Mouse (Mus musculus) kidney, adult 2 months (tissue): ENCODE results near the gene Dvl2. TPM values are rescaled to one million over a fixed set of nuclear protein-coding genes. Genes with fewer than 3 reads are reported as not detected.

ENCODE experiments used
- DNase-seq: peaks from one replicate; pipeline ENCODE4 v3.0.0; 2021
- H3K27ac ChIP-seq: fragments of 200-500 bp; 2 replicates; pipeline ENCODE4 v1.5.1; 2012; ENCODE audit warnings: low read depth, low read length, control low read depth, inconsistent platforms; ENCODE audit not compliant: insufficient read depth
- H3K27me3 ChIP-seq: fragments of 200-500 bp; replicated peaks from 2 replicates; pipeline ENCODE4 v1.6.1; 2012; ENCODE audit warnings: mild to moderate bottlenecking, moderate library complexity, low read length, inconsistent platforms; ENCODE audit not compliant: control insufficient read depth, insufficient read depth
- H3K36me3 ChIP-seq: fragments of 200-500 bp; 2 replicates; pipeline ENCODE4 v1.6.1; 2012; ENCODE audit warnings: mild to moderate bottlenecking, moderate library complexity, low read length, inconsistent platforms; ENCODE audit not compliant: control insufficient read depth, insufficient read depth
- H3K4me1 ChIP-seq: fragments of 200-500 bp; 2 replicates; pipeline ENCODE4 v1.6.1; 2011; ENCODE audit warnings: low read length; ENCODE audit not compliant: control insufficient read depth, insufficient read depth
- H3K4me3 ChIP-seq: fragments of 200-500 bp; 2 replicates; pipeline ENCODE4 v1.5.1; 2011; ENCODE audit warnings: mild to moderate bottlenecking, low read depth, low read length, control low read depth; ENCODE audit not compliant: insufficient read depth
- CTCF ChIP-seq: fragments of 200-500 bp; conservative IDR thresholded peaks from 2 replicates; pipeline ENCODE4 v1.5.1; 2011; ENCODE audit warnings: low read depth, mild to moderate bottlenecking, control low read depth, low read length, moderate library complexity, mixed read lengths; ENCODE audit not compliant: insufficient read depth, insufficient read length
- POLR2A ChIP-seq: fragments of 200-500 bp; IDR thresholded peaks from one replicate; pipeline ENCODE4 v1.6.1; 2011; ENCODE audit warnings: low read depth, low read length, control low read depth
- WGBS: fragments of 180-500 bp; shearing (Covaris S2); methylation state at CpG from one replicate; pipeline ENCODE4 v1.1.7; 2018; 5-methylcytosine and 5-hydroxymethylcytosine counted together
- polyA plus RNA-seq: library from polyadenylated mRNA; depleted of rRNA; stranded (reverse); fragments of >200 nt; gene quantifications from 2 replicates; pipeline ENCODE4 v1.2.3, GENCODE M21; 2012; rRNA removed

Gene Dvl2
- polyA plus RNA-seq, 1 experiment: 8.5 TPM

DNA sequence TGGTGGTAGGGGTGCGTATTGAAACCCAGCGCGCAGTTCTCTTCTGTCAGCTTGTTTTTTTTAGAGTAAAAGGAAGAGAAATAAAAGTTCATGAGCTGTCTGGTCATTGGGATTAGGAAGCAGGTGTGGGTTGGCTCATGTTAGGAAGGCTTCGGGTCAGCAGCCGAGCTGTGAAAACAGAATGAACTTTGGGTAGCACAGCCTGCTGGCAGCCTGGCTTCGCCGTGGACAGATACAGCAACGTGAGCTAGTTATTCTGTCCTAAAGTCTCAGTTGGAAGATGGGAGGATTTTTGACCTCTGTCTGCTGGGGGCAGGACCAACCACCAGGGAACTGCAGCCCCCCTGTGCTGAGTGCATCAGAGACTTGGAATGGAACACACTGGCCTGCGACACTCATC, 57.4 kb downstream of the Dvl2 start:
- TF ChIP-seq POLR2A (no peak), CTCF (no peak)
- WGBS: 62% methylated on average over 9 of the region's 9 CpGs
- Histone ChIP-seq H3K4me1 (no peaks in the 10 kb centered on the region; the same call in 1 of the 2 replicates), H3K36me3 (no peaks in the 10 kb centered on the region), H3K27ac (no peak overlapping the region), H3K27me3 (no peaks in the 10 kb centered on the region), H3K4me3 (no peak overlapping the region)
- DNase-seq: peak; percentile 80

DNA sequence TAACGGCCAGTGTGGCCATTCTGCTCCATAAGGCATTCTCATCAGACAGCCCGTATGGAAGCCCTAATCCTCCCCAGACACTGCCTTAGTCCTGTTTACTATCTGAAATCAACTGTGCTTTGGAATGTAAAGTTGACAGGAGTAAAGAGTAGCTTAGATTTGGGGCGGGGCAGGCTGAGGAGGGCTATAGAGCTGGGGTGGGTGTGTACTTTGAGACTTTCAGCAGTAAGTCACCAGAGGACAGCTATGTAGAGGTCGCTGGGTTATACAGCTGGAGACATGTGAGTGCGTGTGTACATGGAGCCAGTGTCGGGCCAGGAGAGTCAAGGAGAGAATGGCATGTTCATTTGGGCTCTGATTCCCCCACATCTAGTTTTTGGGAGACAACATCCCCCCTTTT, 59.5 kb downstream of the Dvl2 start:
- Histone ChIP-seq H3K4me3 (no peak overlapping the region), H3K27me3 (no peaks in the 10 kb centered on the region), H3K4me1 (no peaks in the 10 kb centered on the region), H3K36me3 (no peaks in the 10 kb centered on the region), H3K27ac (no peak overlapping the region)
- 60% methylated on average over 6 of the region's 6 CpGs for WGBS
- TF ChIP-seq CTCF (no peak), POLR2A (no peak)
- no peak for DNase-seq

Other genes starting within 250 kb of the Dvl2 start
- 25.3 and 37.8 TPM in 2 replicates for gene Polr2a, start 242.0 kb upstream of the Dvl2 start, polyA plus RNA-seq
- 0.05 and 0.10 TPM in 2 replicates for gene Slc35g3, start 238.6 kb upstream of the Dvl2 start, polyA plus RNA-seq
- gene Zbtb4, start 234.7 kb upstream of the Dvl2 start, polyA plus RNA-seq: 22.3 and 24.4 TPM in 2 replicates
- gene Chrnb1, start 204.7 kb upstream of the Dvl2 start, polyA plus RNA-seq: 11.9 and 14.3 TPM in 2 replicates
- gene Fgf11, start 198.7 kb upstream of the Dvl2 start, polyA plus RNA-seq: 2.6 and 3.3 TPM in 2 replicates
- 19.2 and 22.4 TPM in 2 replicates for gene Tmem102, start 195.0 kb upstream of the Dvl2 start, polyA plus RNA-seq
- gene Gm39566, start 185.3 kb upstream of the Dvl2 start, polyA plus RNA-seq: 0.02 and 0.04 TPM in 2 replicates
- gene Spem2, start 182.1 kb upstream of the Dvl2 start, polyA plus RNA-seq: 0.20 and 0.26 TPM in 2 replicates
- 0.28 and 0.38 TPM in 2 replicates for gene Spem1, start 178.4 kb upstream of the Dvl2 start, polyA plus RNA-seq
- 6.4 and 7.8 TPM in 2 replicates for gene Nlgn2, start 162.8 kb upstream of the Dvl2 start, polyA plus RNA-seq
- gene Tmem256, start 162.1 kb upstream of the Dvl2 start, polyA plus RNA-seq: 513 and 551 TPM in 2 replicates
- 57.1 and 63.9 TPM in 2 replicates for gene Plscr3, start 154.2 kb upstream of the Dvl2 start, polyA plus RNA-seq
- 7.9 and 9.3 TPM in 2 replicates for gene Tnk1, start 141.9 kb upstream of the Dvl2 start, polyA plus RNA-seq
- not detected in 2 replicates for gene Tmem95, start 122.6 kb upstream of the Dvl2 start, polyA plus RNA-seq
- gene Kctd11, start 119.2 kb upstream of the Dvl2 start, polyA plus RNA-seq: 4.8 TPM in 2 replicates
- gene Acap1, start 105.1 kb upstream of the Dvl2 start, polyA plus RNA-seq: 1.7 and 6.1 TPM in 2 replicates
- 0.94 and 0.99 TPM in 2 replicates for gene 2810408A11Rik, start 99.6 kb upstream of the Dvl2 start, polyA plus RNA-seq
- 72.0 and 80.1 TPM in 2 replicates for gene Neurl4, start 99.5 kb upstream of the Dvl2 start, polyA plus RNA-seq
- gene Gps2, start 86.7 kb upstream of the Dvl2 start, polyA plus RNA-seq: 72.9 and 75.5 TPM in 2 replicates
- gene Eif5a, start 78.6 kb upstream of the Dvl2 start, polyA plus RNA-seq: 465 and 575 TPM in 2 replicates
- gene Ybx2, start 64.8 kb upstream of the Dvl2 start, polyA plus RNA-seq: 60.5 and 71.7 TPM in 2 replicates
- 74.2 and 78.6 TPM in 2 replicates for gene Slc2a4, start 52.4 kb upstream of the Dvl2 start, polyA plus RNA-seq
- 39.2 and 40.0 TPM in 2 replicates for gene Cldn7, start 35.8 kb upstream of the Dvl2 start, polyA plus RNA-seq
- gene Ctdnep1, start 19.4 kb upstream of the Dvl2 start, polyA plus RNA-seq: 84.4 and 104 TPM in 2 replicates
- 66.3 and 68.4 TPM in 2 replicates for gene Elp5, start 18.1 kb upstream of the Dvl2 start, polyA plus RNA-seq
- 746 and 1,018 TPM in 2 replicates for gene Gabarap, start 9.5 kb upstream of the Dvl2 start, polyA plus RNA-seq
- 16.0 and 21.4 TPM in 2 replicates for gene Phf23, start 4.8 kb upstream of the Dvl2 start, polyA plus RNA-seq
- gene Acadvl, start 14.8 kb downstream of the Dvl2 start, polyA plus RNA-seq: 249 and 308 TPM in 2 replicates
- 8.1 and 8.3 TPM in 2 replicates for gene Dlg4, start 16.3 kb downstream of the Dvl2 start, polyA plus RNA-seq
- gene Asgr1, start 53.5 kb downstream of the Dvl2 start, polyA plus RNA-seq: 0.25 and 0.41 TPM in 2 replicates
- 0.27 and 0.41 TPM in 2 replicates for gene Asgr2, start 92.0 kb downstream of the Dvl2 start, polyA plus RNA-seq
- 5.0 and 6.2 TPM in 2 replicates for gene Mgl2, start 129.7 kb downstream of the Dvl2 start, polyA plus RNA-seq
- gene Clec10a, start 155.6 kb downstream of the Dvl2 start, polyA plus RNA-seq: 3.1 and 4.0 TPM in 2 replicates
- gene Slc16a11, start 212.2 kb downstream of the Dvl2 start, polyA plus RNA-seq: 36.4 and 56.5 TPM in 2 replicates
- 44.0 and 48.8 TPM in 2 replicates for gene Slc16a13, start 220.5 kb downstream of the Dvl2 start, polyA plus RNA-seq
- gene Bcl6b, start 229.2 kb downstream of the Dvl2 start, polyA plus RNA-seq: 7.9 and 8.8 TPM in 2 replicates
- gene 0610010K14Rik, start 237.3 kb downstream of the Dvl2 start, polyA plus RNA-seq: 73.6 and 78.9 TPM in 2 replicates
- gene Gm21988, start 239.2 kb downstream of the Dvl2 start, polyA plus RNA-seq: 13.9 and 15.8 TPM in 2 replicates
- 457 and 485 TPM in 2 replicates for gene Rnasek, start 239.2 kb downstream of the Dvl2 start, polyA plus RNA-seq